Mouse (Mus musculus): ENCODE data around the gene Lrch1.

The Lrch1 gene

DNA sequence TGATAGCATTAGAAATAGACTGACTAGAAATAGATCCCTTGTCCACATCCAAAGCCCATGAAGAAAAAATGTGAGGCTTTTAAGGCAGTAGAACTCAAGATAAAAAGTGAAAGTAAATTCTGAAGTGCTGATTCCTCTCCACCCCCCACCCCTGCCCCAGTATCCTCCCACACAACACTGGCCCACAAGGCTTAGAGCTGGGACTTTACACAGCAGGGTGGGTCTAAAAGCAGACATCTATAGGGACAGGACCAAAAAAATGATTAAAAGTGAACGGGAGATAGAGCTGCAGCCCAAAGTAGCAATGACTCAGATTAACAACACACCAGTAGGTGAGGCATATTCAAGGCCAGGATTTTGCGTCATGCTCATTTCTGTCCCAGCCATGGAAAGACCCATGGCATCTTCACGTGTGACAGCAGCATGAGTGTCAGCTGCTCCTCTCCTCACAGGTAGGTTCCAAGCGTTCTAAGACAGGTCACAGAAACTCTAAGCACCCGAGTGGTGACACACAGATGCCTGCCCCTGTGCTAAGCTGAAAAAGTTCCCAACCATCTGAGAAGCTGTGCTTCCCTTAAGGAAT, 29.1 kb downstream of the Lrch1 start:
- DNase-seq = no peak

- DNase-seq = no peak
Observed at GRCm38 (mm10) chr14:74917504-74918124, 30.1 kb downstream of the Lrch1 start.

- no peak for DNase-seq
Observed at GRCm38 (mm10) chr14:74916691-74917090, 31.0 kb downstream of the Lrch1 start.

DNA sequence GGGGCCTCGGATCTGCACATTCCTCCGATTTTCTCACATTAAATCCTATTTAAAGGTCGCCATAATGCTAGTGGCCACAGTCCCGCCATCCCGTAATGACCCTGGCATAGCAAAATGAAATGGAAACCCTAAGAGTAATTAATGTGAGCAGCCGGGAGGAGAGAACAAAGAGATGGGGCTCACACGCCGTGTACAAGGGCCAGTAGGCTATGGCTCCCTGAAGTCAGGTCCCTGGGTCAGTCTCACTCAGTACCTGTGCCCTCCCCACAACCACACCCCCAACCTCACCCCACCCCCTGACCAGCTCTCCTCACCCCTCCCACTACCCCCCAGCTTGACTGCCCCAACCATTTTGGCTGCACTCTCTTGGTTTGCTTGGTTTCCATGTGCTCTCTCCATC, 31.6 kb downstream of the Lrch1 start:
- no peak for DNase-seq

GRCm38 (mm10) chr14:74915658-74916057, 32.0 kb downstream of the Lrch1 start:
- DNase-seq = no peak

GRCm38 (mm10) chr14:74915025-74915424, 32.7 kb downstream of the Lrch1 start:
- no peak for DNase-seq

GRCm38 (mm10) chr14:74913381-74914230, 34.1 kb downstream of the Lrch1 start:
- no peak for DNase-seq

- DNase-seq = no peak
Observed at GRCm38 (mm10) chr14:74910363-74910762, 37.3 kb downstream of the Lrch1 start.

DNA sequence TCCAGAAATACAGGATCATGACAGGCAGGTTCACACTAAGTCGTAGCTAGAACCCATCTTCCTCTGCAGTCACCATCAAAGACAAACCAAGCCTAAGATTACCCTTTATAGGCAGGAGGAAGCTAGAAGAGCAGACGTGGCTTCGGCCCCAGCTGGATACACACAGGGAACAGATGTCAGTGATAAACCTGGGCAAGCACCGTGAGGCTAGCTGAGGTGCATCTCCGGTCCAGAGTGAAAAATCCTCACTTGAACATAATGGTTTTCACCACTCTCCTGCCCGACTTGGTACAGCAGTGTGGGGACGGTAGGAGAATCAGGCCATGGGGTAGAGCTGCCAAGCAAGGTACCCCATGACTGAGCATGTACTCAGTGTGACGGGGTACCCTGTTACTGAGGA, 38.7 kb downstream of the Lrch1 start:
- no peak for DNase-seq

- no peak for DNase-seq
Observed at GRCm38 (mm10) chr14:74908250-74908649, 39.4 kb downstream of the Lrch1 start.

- DNase-seq = no peak
Observed at GRCm38 (mm10) chr14:74907706-74908105, 40.0 kb downstream of the Lrch1 start.

GRCm38 (mm10) chr14:74905990-74906389, 41.7 kb downstream of the Lrch1 start:
- DNase-seq = no peak

DNA sequence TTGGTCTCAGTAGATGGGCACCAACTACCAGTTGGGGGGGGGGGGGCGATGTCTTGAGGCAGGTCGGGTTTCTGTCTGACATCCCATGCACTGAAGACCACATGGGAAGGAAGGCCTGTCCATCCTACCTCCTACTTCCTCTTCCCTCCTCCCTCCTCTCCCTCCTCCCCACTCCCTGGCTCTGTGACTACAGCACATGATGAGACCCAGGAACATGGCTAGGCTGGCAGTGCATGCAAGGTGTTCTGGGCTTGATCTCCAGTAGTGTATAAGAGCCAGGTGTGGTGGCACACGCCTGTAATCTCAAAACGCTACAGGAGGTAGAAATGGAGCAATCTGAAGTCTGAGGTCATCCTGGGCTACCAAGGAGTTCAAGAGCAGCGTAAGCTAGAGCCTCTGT, 43.2 kb downstream of the Lrch1 start:
- no peak for DNase-seq

DNA sequence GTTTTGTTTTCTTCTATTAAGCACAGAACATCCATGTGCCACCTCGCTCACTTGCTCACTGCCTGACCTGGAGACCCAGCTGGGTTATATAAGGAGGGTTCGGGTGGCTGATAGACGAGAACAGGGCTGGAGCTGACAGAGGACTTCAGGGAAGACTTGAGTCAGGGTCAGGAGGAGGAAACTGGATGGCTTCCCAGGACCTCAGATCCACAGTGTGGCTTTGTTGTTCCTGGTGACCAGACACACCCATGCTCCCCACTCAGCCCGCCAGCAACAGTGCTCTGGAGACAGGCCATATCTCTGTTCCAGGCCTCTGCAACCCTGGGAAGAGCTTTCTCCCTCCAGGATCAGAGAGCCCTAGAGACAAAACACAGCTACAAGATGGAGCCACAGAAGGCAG, 44.6 kb downstream of the Lrch1 start:
- DNase-seq = no peak

DNA sequence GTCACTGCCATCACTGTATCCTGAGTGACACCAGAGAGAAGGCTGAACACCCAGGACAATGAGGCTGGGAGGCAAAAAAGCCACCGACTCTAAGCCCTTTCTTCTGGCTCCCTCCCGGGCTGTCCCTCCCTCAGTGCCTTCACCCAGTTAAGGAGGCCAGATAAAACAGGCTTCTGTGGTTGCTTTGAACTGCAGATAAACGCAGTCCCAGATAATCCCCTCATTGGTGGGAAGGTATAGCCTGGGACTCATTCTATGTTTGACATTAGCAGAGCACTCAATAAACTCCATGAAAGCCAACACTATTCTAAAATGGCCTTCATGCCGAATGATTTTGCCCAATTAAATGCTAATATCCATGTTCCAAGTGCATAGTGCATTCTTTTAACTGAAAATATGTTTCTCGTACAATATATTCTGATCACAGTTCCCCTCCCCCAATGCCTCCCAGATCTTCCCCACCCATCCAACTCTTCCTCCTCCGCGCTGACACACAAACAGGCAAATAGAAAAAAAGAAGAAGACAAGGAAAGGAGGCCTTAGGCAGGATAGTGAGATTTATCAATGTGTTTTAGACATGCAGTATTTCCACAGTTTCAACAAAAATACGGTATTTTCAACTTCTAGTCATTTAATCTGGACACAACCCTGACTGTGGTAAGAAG, 46.8 kb downstream of the Lrch1 start:
- DNase-seq = no peak

GRCm38 (mm10) chr14:74899953-74900704, 47.5 kb downstream of the Lrch1 start:
- DNase-seq = no peak

DNA sequence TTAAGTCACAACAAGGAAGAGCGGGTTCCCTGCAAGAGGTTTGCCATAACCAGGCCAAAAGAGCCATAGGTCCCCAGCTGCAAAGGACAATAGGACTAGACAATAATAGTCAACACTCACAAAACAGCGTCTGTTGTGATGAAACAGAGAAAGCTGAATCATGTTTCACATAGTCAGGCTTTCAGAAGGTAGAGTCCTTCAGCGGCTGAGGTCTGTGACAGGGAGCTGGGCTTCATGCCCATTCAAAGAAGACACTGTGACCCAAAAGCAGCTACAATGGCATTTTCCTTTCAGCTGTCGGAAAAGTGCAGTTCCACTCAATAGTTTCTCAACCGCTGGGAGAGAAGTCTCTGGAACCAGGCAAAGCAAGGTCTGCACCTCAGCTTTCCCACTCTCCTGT, 48.7 kb downstream of the Lrch1 start:
- DNase-seq = no peak

DNA sequence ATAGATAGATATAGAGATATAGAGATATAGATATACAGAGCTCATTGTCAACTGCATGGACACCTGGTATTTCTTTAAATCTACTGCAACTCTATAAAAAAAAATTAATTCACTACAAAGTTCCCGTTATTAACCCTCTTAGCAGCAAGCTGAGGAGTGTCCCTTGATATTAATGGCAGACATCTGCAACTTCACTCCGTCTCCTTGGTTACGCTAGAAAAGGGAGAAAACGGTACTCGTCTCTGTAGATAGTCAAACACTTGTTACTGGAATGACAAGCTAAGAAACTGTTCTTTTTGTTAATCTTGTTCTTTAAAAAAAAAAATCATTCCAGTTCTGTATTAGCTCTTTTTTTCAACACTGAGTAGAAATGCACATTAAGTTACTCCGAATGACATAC, 54.0 kb downstream of the Lrch1 start:
- DNase-seq = no peak

DNA sequence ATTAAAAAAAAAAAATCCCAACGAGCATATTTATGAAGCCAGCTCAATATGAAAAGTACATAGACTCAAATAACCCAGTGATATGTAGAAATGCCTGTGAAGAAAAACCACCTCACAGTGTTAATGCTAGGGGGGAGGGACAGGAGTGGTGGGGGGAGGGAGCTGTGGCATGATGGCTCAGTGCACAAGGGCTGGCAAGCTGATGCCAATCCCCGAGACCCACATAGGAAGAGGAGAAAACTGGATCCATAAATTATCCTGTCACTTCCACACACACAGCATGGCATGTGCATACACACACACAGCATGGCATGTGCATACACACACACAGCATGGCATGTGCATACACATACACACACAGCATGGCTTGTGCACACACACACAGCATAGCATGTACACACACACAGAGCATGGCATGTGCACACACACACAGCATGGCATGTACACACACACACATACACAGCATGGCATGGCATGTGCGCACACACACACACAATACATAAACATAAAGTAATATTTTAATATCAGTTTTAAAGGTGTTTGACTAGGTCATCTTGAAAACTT, 54.5 kb downstream of the Lrch1 start:
- no peak for DNase-seq

- DNase-seq = no peak
Observed at GRCm38 (mm10) chr14:74889304-74889703, 58.4 kb downstream of the Lrch1 start.

DNA sequence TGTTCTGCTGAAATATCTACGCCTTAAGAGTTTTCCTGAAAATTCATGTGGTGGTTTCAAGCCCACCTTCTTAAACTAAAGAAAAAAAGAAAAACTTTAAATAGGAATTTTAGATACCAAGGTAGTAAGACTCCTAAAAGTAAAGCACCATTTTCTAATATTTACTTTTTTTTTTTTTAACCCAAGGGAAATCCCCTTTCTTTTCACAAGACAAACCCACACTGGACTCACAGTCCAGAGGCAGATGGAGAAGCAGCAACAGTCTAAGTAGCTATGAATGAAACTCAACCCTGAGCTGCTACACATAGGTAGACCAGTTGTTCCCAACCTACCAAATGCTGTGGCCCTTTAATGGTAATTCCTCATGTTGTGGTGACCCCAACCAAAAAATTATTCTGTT, 59.6 kb downstream of the Lrch1 start:
- DNase-seq = no peak

DNA sequence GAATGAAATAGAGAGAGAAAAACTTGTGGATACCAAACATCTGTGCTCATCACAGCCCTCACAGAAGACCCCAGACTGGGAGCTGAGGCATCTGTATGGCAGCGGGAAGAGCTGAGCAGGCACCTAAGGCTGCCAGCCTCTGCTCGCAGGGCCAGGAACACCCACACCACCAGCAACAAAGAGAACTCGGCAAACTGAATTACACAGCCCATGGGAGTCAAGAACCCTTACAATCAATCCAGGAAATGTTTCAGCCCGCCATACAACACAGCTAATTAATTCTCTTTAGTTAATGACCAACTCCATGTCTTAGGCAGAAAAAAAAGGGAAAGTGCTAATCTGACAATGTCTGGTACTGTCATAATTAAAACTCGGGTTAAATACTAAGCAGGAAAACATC, 61.2 kb downstream of the Lrch1 start:
- no peak for DNase-seq

DNA sequence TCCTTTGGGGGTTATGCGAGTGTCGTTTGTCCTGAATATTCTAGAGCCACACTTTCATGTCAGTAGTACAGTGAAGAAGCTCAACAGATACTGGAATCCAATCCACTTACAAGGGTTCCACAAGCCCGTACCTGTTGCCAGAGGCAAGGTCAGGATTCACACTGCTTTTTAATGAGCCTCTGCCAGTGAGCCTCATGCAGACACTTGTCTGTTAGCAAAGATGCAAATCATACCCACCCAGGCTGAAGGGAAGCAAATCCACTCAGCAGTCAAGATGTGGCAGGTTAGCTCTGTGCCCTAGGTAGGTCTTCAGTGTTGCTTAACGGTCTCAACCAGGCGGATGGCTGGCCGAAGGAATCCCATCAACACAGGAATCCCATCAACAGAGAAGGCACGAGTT, 62.8 kb downstream of the Lrch1 start:
- no peak for DNase-seq
